ENCODE assay signal across 8 mouse cellular contexts in genomic region chr5:115011519-115012261, GRCm38 (mm10). TPM values are rescaled to one million over a fixed set of nuclear protein-coding genes. Genes with fewer than 3 reads are reported as not detected.
DNase-seq lines count a peak whose midpoint lies in the region; ATAC-seq lines count a peak whose summit lies in the region.

No protein-coding gene starts in this region.

- H3K27ac ChIP-seq in hindbrain, embryonic 11.5 days (ENCODE audit: low read depth, low read length) = peak overlapping the region; percentile 93

- WGBS in hindbrain, embryonic 11.5 days = under 1% methylated on average over 57 of the region's 63 CpGs

- peak overlapping the region; percentile 98 for H3K9ac ChIP-seq in hindbrain, embryonic 11.5 days (ENCODE audit: low read depth, low read length)

- H3K4me2 ChIP-seq in hindbrain, embryonic 11.5 days (replicated peaks; ENCODE audit: low read depth, low read length) = peak overlapping the region; percentile 84

- DNase-seq in NIH3T3 (ENCODE audit: low read depth) = peak; percentile 53
- DNase-seq in cerebellum, adult 9-10 months = peak; percentile 50
- DNase-seq in hindbrain, embryonic 11.5 days (ENCODE audit: low spot score) = peak; percentile 60
- DNase-seq in layer of hippocampus, postnatal 14 days (ENCODE audit: low spot score in 2 of 2) = peak; percentile 22 to 43
- peak; percentile 32 for DNase-seq in lung, postnatal 25 days (ENCODE audit: low spot score)
- DNase-seq in ovary, postnatal 36 days (ENCODE audit: low spot score) = peak; percentile 60
- peak; percentile 68 to 71 for DNase-seq in thymus, postnatal 36 days

- H3K9me3 ChIP-seq in hindbrain, embryonic 11.5 days (ENCODE audit: control insufficient read depth, low read length) = no peaks in the 10 kb centered on the region

- peaks cover 9% of the 10 kb centered on the region for H3K4me1 ChIP-seq in hindbrain, embryonic 11.5 days (replicated peaks; ENCODE audit: control insufficient read depth, insufficient read depth, low read length)

- H3K36me3 ChIP-seq in hindbrain, embryonic 11.5 days (ENCODE audit: control insufficient read depth, insufficient read depth, low read length) = no peaks in the 10 kb centered on the region

- H3K4me3 ChIP-seq in hindbrain, embryonic 11.5 days (ENCODE audit: low read depth, low read length) = peak overlapping the region; percentile 100

- peak; percentile 45 for ATAC-seq in frontal cortex, adult (ENCODE audit: low TSS enrichment)
- peak; percentile 57 for ATAC-seq in hindbrain, embryonic 11.5 days (ENCODE audit: low FRiP score)

- H3K27me3 ChIP-seq in hindbrain, embryonic 11.5 days (ENCODE audit: control insufficient read depth, insufficient read depth, low read length) = no peaks in the 10 kb centered on the region

RNA-seq across cellular contexts. Expression of gene Sppl3, which starts 0.8 kb away (rescaled TPM):
- polyA plus RNA-seq in hindbrain, embryonic 11.5 days (2014; fragmentation: Nextera tagmentation; extraction: Ambion mirVana) = 21.0 and 22.4 TPM in 2 replicates
- 10 to 100 TPM; 89.6 to 90.5 TPM for total RNA-seq in layer of hippocampus, postnatal 14 days (2021)

RNA-seq across cellular contexts. Expression of gene Hnf1a, which starts 40.8 kb away (rescaled TPM):
- 0.04 TPM in 1 of 2 replicates, not detected in the other for polyA plus RNA-seq in hindbrain, embryonic 11.5 days (2014; fragmentation: Nextera tagmentation; extraction: Ambion mirVana)
- total RNA-seq in layer of hippocampus, postnatal 14 days (2021) = not detected

Comparison
In these comparisons a context has a peak if more than half of its experiments do, and no peak if none do; other contexts are left out.
1. Peak in every context shown above with its lines: DNase-seq, ATAC-seq, H3K4me3 ChIP-seq and H3K27ac ChIP-seq.